ENCODE assay signal across 17 mouse cellular contexts in genomic region chr10:108470319-108470955, GRCm38 (mm10).
DNase-seq lines count a peak whose midpoint lies in the region; ATAC-seq lines count a peak whose summit lies in the region.
"Had no signal": no experiment of that assay in that cellular context is flagged by ENCODE, and none has a peak within 500 bp of the region (broad histone marks: within the 10 kb centered on the region; RNA-seq: fewer than 3 reads in every experiment).

No protein-coding gene starts in this region.

- no peak for ATAC-seq in forebrain, embryonic 14.5 days
- ATAC-seq in forebrain, embryonic 16.5 days, result no peak
- no peak for ATAC-seq in midbrain, embryonic 15.5 days (replicated peaks)
- ATAC-seq in midbrain, embryonic 14.5 days (ENCODE audit: low FRiP score, low TSS enrichment), result no peak
- peak; percentile 50 for ATAC-seq in neural tube, embryonic 15.5 days (ENCODE audit: low FRiP score)
- no peak for ATAC-seq in heart, embryonic 12.5 days (ENCODE audit: insufficient number of reproducible peaks, low FRiP score)
- ATAC-seq: inflammation-experienced regulatory T-cells, adult 6 months; liver, embryonic 12.5 days had no signal

- WGBS in forebrain, embryonic 14.5 days, result 31% methylated on average over 6 of the region's 6 CpGs
- WGBS in forebrain, embryonic 16.5 days, result 29% methylated on average over 6 of the region's 6 CpGs
- WGBS in midbrain, embryonic 15.5 days, result 32% methylated on average over 6 of the region's 6 CpGs
- WGBS in midbrain, embryonic 14.5 days, result 42% methylated on average over 6 of the region's 6 CpGs
- WGBS in neural tube, embryonic 15.5 days, result 22% methylated on average over 6 of the region's 6 CpGs
- 49% methylated on average over 6 of the region's 6 CpGs for WGBS in heart, embryonic 12.5 days

- H3K9ac ChIP-seq in forebrain, embryonic 14.5 days (ENCODE audit: low read length), result no peak overlapping the region
- no peak overlapping the region for H3K9ac ChIP-seq in forebrain, embryonic 16.5 days (replicated peaks; ENCODE audit: low read depth, low read length)
- H3K9ac ChIP-seq in midbrain, embryonic 15.5 days, result no peak overlapping the region
- H3K9ac ChIP-seq in midbrain, embryonic 14.5 days (replicated peaks; ENCODE audit: low read length), result no peak overlapping the region
- H3K9ac ChIP-seq in neural tube, embryonic 15.5 days (replicated peaks), result no peak overlapping the region
- no peak overlapping the region for H3K9ac ChIP-seq in heart, embryonic 12.5 days
- H3K9ac ChIP-seq: liver, embryonic 12.5 days; lung, embryonic 14.5 days; neural tube, embryonic 12.5 days had no signal

- H3K4me1 ChIP-seq in forebrain, embryonic 14.5 days (ENCODE audit: control insufficient read depth, insufficient read depth, low read length), result no peaks in the 10 kb centered on the region
- H3K4me1 ChIP-seq in forebrain, embryonic 16.5 days (replicated peaks; ENCODE audit: control insufficient read depth, insufficient read depth, low read length), result peaks cover 3% of the 10 kb centered on the region; the same call in 1 of the 2 replicates
- H3K4me1 ChIP-seq in midbrain, embryonic 15.5 days, result no peaks in the 10 kb centered on the region
- no peaks in the 10 kb centered on the region for H3K4me1 ChIP-seq in midbrain, embryonic 14.5 days (ENCODE audit: control insufficient read depth, insufficient read depth, low read length)
- peaks cover 6% of the 10 kb centered on the region for H3K4me1 ChIP-seq in neural tube, embryonic 15.5 days
- H3K4me1 ChIP-seq in heart, embryonic 12.5 days (replicated peaks), result peaks cover 5% of the 10 kb centered on the region
- H3K4me1 ChIP-seq: neural tube, embryonic 12.5 days had no signal

- no peak overlapping the region for H3K4me3 ChIP-seq in forebrain, embryonic 14.5 days (ENCODE audit: low read depth, low read length)
- H3K4me3 ChIP-seq in forebrain, embryonic 16.5 days (replicated peaks; ENCODE audit: low read length), result no peak overlapping the region
- no peak overlapping the region for H3K4me3 ChIP-seq in midbrain, embryonic 15.5 days
- no peak overlapping the region for H3K4me3 ChIP-seq in midbrain, embryonic 14.5 days (replicated peaks; ENCODE audit: low read depth, low read length)
- no peak overlapping the region for H3K4me3 ChIP-seq in neural tube, embryonic 15.5 days (replicated peaks)
- H3K4me3 ChIP-seq in heart, embryonic 12.5 days, result no peak overlapping the region
- H3K4me3 ChIP-seq: left cerebral cortex, adult 2 months; liver, embryonic 12.5 days; neural tube, embryonic 12.5 days had no signal

- H3K36me3 ChIP-seq in forebrain, embryonic 14.5 days (ENCODE audit: control insufficient read depth, insufficient read depth, low read length), result no peaks in the 10 kb centered on the region
- no peaks in the 10 kb centered on the region for H3K36me3 ChIP-seq in forebrain, embryonic 16.5 days (ENCODE audit: control insufficient read depth, insufficient read depth)
- no peaks in the 10 kb centered on the region for H3K36me3 ChIP-seq in midbrain, embryonic 15.5 days (replicated peaks)
- no peaks in the 10 kb centered on the region for H3K36me3 ChIP-seq in midbrain, embryonic 14.5 days (ENCODE audit: control insufficient read depth, insufficient read depth, low read length)
- no peaks in the 10 kb centered on the region for H3K36me3 ChIP-seq in neural tube, embryonic 15.5 days
- H3K36me3 ChIP-seq in heart, embryonic 12.5 days, result no peaks in the 10 kb centered on the region
- H3K36me3 ChIP-seq: liver, embryonic 12.5 days; neural tube, embryonic 12.5 days had no signal

- no peaks in the 10 kb centered on the region for H3K9me3 ChIP-seq in forebrain, embryonic 14.5 days (replicated peaks; ENCODE audit: control insufficient read depth, low read length)
- H3K9me3 ChIP-seq in forebrain, embryonic 16.5 days (ENCODE audit: control insufficient read depth, low read length), result peaks cover 4% of the 10 kb centered on the region; the same call in 1 of the 2 replicates
- H3K9me3 ChIP-seq in midbrain, embryonic 15.5 days, result no peaks in the 10 kb centered on the region
- H3K9me3 ChIP-seq in midbrain, embryonic 14.5 days (ENCODE audit: control insufficient read depth, low read length), result no peaks in the 10 kb centered on the region
- H3K9me3 ChIP-seq in neural tube, embryonic 15.5 days (replicated peaks), result peaks cover 10% of the 10 kb centered on the region; the same call in 1 of the 2 replicates
- 0 out of 2 replicates have a peak, but pooled peaks cover 5% of the 10 kb centered on the region for H3K9me3 ChIP-seq in heart, embryonic 12.5 days (replicated peaks)
- H3K9me3 ChIP-seq: liver, embryonic 12.5 days had no signal

- H3K27ac ChIP-seq in forebrain, embryonic 14.5 days (ENCODE audit: low read depth, low read length), result no peak overlapping the region
- H3K27ac ChIP-seq in forebrain, embryonic 16.5 days (ENCODE audit: low read length), result no peak overlapping the region
- 0 out of 2 replicates have a peak overlapping the region, but pooled peaks have one; percentile 3 for H3K27ac ChIP-seq in midbrain, embryonic 15.5 days
- H3K27ac ChIP-seq in midbrain, embryonic 14.5 days (replicated peaks; ENCODE audit: low read depth, low read length), result no peak overlapping the region
- peak overlapping the region; percentile 49 for H3K27ac ChIP-seq in neural tube, embryonic 15.5 days (replicated peaks)
- H3K27ac ChIP-seq in heart, embryonic 12.5 days (ENCODE audit: poor library complexity, severe bottlenecking), result no peak overlapping the region
- H3K27ac ChIP-seq: left cerebral cortex, adult 2 months; liver, embryonic 12.5 days; macrophage; neural tube, embryonic 12.5 days had no signal

- DNase-seq in forebrain, embryonic 14.5 days (ENCODE audit: low spot score), result peak; percentile 20
- no peak for DNase-seq in midbrain, embryonic 14.5 days
- DNase-seq in cerebellum, postnatal 25 days, result peak; percentile 15 to 20
- no peak for DNase-seq in spleen, postnatal 10 days (ENCODE audit: low spot score in 2 of 2)
- DNase-seq: gastrocnemius, postnatal 14 days; heart, postnatal 10 days; kidney, postnatal 14 days; lung, embryonic 14.5 days had no signal

- no peak overlapping the region for H3K4me2 ChIP-seq in forebrain, embryonic 14.5 days (ENCODE audit: low read length)
- no peak overlapping the region for H3K4me2 ChIP-seq in forebrain, embryonic 16.5 days (ENCODE audit: low read length)
- no peak overlapping the region for H3K4me2 ChIP-seq in midbrain, embryonic 15.5 days
- no peak overlapping the region for H3K4me2 ChIP-seq in midbrain, embryonic 14.5 days (ENCODE audit: low read length)
- no peak overlapping the region for H3K4me2 ChIP-seq in neural tube, embryonic 15.5 days
- no peak overlapping the region for H3K4me2 ChIP-seq in heart, embryonic 12.5 days
- H3K4me2 ChIP-seq: liver, embryonic 12.5 days; lung, embryonic 14.5 days; neural tube, embryonic 12.5 days had no signal

- H3K27me3 ChIP-seq in forebrain, embryonic 14.5 days (replicated peaks; ENCODE audit: control insufficient read depth, insufficient read depth, low read length), result no peaks in the 10 kb centered on the region
- H3K27me3 ChIP-seq in forebrain, embryonic 16.5 days (replicated peaks; ENCODE audit: control insufficient read depth, insufficient read depth, low read length), result no peaks in the 10 kb centered on the region
- no peaks in the 10 kb centered on the region for H3K27me3 ChIP-seq in midbrain, embryonic 15.5 days (replicated peaks)
- no peaks in the 10 kb centered on the region for H3K27me3 ChIP-seq in midbrain, embryonic 14.5 days (ENCODE audit: control insufficient read depth, insufficient read depth, low read length)
- no peaks in the 10 kb centered on the region for H3K27me3 ChIP-seq in neural tube, embryonic 15.5 days (replicated peaks)
- H3K27me3 ChIP-seq in heart, embryonic 12.5 days (replicated peaks), result no peaks in the 10 kb centered on the region
- H3K27me3 ChIP-seq: liver, embryonic 12.5 days; neural tube, embryonic 12.5 days had no signal

Comparison
In these comparisons a context has a peak if more than half of its experiments do, and no peak if none do; other contexts are left out.
1. H3K27ac ChIP-seq: peak in midbrain, embryonic 15.5 days (single experiment) and neural tube, embryonic 15.5 days (single experiment); none in forebrain, embryonic 14.5 days (single experiment), forebrain, embryonic 16.5 days (single experiment), midbrain, embryonic 14.5 days (single experiment) and heart, embryonic 12.5 days (single experiment).
2. DNase-seq: peak in forebrain, embryonic 14.5 days (single experiment) and cerebellum, postnatal 25 days (2 of 2); none in midbrain, embryonic 14.5 days (single experiment) and spleen, postnatal 10 days (0 of 2).